Mouse (Mus musculus): Measurements from ENCODE around the gene Cnot10.

- no peak for TF ChIP-seq CTCF (IDR thresholded peaks at IDR 0.05; ENCODE audit: low read depth, low read length)
- no peak for TF ChIP-seq POLR2A (IDR thresholded peaks at IDR 0.05; ENCODE audit: borderline replicate concordance, low read depth, low read length)
Measured at GRCm38 (mm10) chr9:114614176-114614953, 25.6 kb downstream of the Cnot10 start.
